Mouse (Mus musculus) bone marrow, adult 2 months (tissue): ENCODE measurements around the gene Aif1.

ENCODE experiments used
- CTCF ChIP-seq: fragments of 200-500 bp; IDR thresholded peaks from 2 replicates; pipeline ENCODE4 v1.5.1; 2011; ENCODE audit warnings: low read length, control low read depth; ENCODE audit not compliant: control insufficient read depth, insufficient read depth
- POLR2A ChIP-seq: fragments of 200-500 bp; IDR thresholded peaks from 2 replicates; pipeline ENCODE4 v1.6.1; 2011; ENCODE audit warnings: low read depth, mild to moderate bottlenecking, control low read depth, low read length, borderline replicate concordance; ENCODE audit not compliant: control insufficient read depth

DNA sequence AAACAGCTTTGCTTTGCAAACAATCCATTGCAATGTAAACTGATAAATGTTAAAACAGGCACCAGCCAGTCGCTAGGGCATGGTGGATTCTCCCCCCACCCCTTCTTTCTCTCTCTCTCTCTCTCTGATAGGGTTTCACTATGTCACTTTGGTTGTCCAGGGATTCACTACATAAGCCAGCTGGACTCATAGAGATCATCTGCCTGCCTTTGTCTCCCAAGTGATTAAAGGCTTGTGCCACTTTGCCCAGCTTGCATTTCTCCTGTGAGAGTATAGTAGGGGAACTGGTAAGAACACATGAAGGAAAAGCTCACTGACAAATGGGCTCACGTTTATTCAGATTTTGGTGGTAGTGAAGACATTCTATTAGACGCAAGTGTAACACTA is 43.7 kb downstream of the Aif1 start:
- no peak for TF ChIP-seq POLR2A
- no peak for TF ChIP-seq CTCF
